Mouse (Mus musculus) activated CD4-positive, CD25-positive, alpha-beta regulatory T cell, adult 4 months (primary cell): ENCODE data around the gene Zfp846. TPM values are rescaled to one million over a fixed set of nuclear protein-coding genes. Genes with fewer than 3 reads are reported as not detected.
"Not testable (repeated sequence)": the region's sequence is repeated elsewhere in the genome, so short reads cannot be mapped to it uniquely, and the experiment has no call there.

Experiments
- ATAC-seq: one replicate; pipeline ENCODE4 v1.8.0; 2017
- polyA plus RNA-seq, 2 experiments: library from polyadenylated mRNA; unstranded; fragments of 100-300 nt; shearing (Covaris generic); gene quantifications; one replicate each; pipeline ENCODE4 v1.2.1; 2017

Zfp846 gene
- polyA plus RNA-seq, result 10 to 100 TPM in 1 of 2 experiments, 1 to 10 TPM in 1; 9.0 to 16.1 TPM

DNA sequence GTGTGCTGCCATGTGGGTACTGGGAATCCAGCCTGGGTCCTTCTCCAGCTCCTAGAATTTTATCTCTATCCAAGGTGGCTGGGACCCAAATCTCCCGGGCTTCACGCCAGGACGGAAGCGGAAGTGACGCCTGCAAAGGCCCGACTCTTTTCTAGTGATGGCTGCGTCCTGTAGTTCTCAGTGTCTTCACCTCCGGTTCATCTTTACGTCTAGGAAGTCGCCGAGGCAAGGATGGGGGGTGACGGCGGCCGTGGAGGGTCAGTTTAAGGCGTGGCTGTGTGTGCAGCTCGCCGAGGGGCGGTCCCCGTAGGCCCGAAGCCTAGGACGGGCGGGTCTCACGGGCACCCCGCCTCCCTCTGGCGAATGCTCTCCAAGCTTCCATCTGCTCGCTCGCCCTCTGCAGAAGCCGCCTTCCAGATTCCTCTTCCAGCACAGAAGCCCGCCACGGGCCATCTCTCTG lies at the start of gene Zfp846:
TSS of gene Zfp846 (plus strand) at position 117 of the 460 bp plus-strand sequence.
- peak; percentile 98 for ATAC-seq

GRCm38 (mm10) chr9:20534326-20534926 lies 46.7 kb upstream of the Zfp846 start:
- ATAC-seq, result no peak

DNA sequence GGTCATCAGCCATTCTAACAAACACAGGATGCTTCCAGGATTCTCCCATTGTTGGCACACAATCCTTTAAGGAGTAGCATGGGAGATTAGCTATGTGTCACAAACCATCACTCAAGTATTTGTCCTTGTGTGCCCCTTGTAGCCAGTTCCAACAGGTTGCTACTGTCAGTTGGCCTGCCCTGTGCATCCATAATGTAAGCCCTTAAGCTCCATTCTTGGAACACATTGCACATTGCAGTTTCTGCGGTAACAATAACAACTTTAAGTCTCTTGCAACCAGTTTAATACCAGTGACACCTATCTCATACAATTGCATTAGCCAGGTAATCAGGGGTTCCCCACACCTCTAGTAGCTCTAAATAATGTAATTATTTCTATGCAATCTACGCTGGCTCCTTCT lies 44.5 kb upstream of the Zfp846 start:
- ATAC-seq, result no peak

GRCm38 (mm10) chr9:20543496-20543895 lies 37.6 kb upstream of the Zfp846 start:
- no peak for ATAC-seq

GRCm38 (mm10) chr9:20544070-20544821 lies 36.8 kb upstream of the Zfp846 start:
- ATAC-seq, result peak; percentile 73

DNA sequence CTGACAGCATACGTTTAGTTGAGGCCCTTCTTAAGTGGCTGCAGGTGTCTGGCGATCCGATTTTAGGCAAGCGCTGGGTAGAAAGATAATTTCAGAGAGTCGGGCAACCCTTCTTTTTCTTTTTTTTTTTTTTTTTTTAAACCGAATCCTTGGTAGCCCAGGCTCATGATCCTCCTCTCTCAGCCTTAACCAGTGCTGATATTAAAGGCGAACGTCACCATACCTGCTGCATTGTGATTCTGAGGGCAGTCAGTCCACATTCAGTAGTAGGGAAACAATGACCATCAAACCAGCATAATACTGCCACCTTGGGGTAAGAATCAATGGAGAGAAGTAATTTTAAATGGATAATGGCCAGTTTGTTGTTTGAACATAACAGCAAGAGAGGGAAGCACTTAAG lies 35.9 kb upstream of the Zfp846 start:
- no peak for ATAC-seq

- ATAC-seq, result no peak
These were observed 29.3 kb upstream of the Zfp846 start for GRCm38 (mm10) chr9:20551781-20552275.

GRCm38 (mm10) chr9:20552698-20553097 lies 28.4 kb upstream of the Zfp846 start:
- no peak for ATAC-seq

GRCm38 (mm10) chr9:20562177-20562576 lies 18.9 kb upstream of the Zfp846 start:
- ATAC-seq, result no peak

GRCm38 (mm10) chr9:20565326-20566030 lies 15.6 kb upstream of the Zfp846 start:
- ATAC-seq, result not testable (repeated sequence)

- ATAC-seq, result no peak
These were observed 10.0 kb upstream of the Zfp846 start for GRCm38 (mm10) chr9:20571060-20571459.

- no peak for ATAC-seq
These were observed 4.5 kb upstream of the Zfp846 start for GRCm38 (mm10) chr9:20576591-20576990.

DNA sequence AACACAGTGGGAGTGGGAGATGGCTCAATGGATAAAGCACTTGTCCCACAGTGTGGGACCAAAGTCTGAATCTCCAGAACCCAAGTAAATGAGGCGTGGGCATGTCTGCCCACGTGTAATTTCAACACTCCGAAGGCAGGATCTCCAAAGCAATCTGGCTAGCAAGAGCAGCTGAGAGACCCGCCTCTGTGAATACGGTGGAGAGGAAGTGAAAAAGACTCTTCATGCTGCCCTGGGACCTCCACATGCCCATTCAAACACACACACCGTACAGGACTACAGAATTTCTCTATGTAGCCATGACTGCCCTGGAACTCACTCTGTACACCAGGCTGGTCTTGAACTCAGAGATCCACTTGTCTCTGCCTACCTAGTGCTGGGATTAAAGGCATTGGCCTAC lies 20.2 kb downstream of the Zfp846 start:
- ATAC-seq, result no peak

DNA sequence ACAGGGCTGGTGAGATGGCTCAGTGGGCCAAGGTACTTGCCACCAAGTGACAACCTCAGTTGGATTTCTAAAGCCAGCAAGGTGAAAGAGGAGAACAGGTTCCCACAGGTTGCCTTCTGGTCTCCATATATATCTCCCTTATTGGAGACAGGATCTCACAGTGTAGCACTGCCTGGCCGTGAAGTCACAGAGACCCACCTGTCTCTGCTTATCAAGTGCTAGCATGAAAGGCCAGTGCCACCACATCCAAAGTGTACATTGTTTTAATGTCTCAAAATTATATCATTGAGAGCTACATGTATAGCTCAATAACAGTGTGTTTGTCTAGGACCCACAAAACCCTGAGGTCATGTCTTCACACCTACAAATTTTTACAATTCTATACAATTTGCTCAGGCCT lies 25.2 kb downstream of the Zfp846 start:
- ATAC-seq, result no peak

DNA sequence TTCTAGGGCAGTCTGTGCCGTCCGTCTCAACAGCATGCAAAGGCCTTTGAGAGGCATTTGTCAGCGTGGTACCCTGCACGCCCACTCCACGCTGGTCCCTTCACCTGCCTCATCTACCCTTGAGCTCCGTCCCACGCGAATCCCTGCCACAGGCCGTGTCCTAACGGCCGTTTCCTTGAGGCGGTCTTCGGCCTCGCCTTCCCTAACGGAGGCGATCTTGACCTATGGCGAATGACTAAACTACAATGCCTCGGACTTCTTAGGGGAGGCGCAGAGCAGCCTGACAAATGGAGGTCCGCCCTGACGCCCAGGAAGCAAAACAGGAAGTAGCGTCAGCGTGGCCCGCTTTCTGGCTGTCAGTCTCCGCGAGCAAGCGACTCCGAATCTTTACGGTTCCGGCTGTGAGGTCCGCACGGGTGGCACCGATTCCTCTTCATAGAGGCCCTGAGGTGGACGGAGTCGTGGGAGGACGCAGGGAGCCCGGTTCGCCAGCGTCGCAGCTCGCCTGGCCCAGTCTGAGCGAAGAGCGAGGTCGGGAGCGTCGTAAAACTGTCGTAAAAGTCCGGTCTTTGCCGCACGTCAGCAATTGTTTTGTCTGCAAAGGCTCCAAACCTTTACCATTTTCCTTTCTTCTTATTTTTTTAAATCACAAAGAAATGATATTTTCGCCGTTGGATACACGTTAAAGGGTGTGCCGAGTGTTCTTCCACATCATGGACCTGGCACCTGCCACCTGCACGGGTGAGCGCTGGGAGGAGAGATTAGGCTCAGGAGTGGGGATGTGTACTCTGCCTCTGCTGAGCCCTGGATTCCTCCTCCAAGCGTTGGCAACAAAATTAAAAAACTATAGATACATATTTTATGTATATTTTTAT lies 26.2 kb downstream of the Zfp846 start:
- peak; percentile 89 for ATAC-seq

DNA sequence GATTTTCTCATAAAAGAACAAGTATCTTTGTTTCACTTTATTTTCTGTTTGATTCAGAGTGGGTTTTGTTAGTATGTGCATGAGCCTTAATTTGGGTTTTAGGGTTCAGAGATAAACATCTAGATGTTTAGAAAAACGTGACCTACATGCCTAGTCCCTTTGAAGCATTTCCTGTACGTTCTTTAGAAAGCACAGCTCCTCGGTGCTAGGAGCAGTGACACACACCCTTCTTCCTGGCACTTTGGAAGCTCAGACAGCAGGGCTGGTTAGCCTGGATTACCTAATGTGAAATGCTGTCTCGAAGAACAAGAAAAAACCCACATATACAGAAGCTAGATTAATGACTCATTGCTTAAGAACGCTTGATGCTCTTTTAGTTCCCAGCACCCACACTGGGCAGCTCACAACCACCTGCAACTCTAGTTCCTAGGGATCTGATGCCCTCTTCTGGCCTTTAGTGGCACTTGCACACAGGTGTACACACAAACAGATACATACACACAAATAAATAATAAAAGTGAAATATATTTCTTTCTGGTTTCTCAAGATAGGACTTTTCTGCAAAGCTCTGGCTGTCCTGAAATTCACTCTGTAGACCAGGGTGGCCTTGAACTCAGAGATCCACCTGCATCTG lies 28.9 kb downstream of the Zfp846 start:
- ATAC-seq, result no peak

DNA sequence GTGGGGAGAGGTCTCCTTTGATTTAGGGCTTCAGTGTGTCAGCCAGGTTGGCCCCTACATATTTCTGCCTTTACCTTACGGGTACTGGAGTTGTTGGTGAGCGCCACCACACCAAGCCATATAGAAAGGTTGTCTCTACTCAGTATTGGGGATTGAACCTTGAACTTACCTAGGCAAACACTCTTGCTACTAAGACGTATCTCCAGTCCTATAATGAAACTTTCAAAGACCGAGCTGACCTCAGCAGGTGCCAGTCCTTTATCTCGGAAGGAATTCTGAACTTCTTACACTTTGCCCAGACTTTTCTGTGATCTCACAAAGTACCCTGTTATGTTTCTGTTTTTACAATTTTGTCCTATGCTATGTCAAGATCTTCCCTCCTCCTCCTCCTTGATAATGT lies 30.9 kb downstream of the Zfp846 start:
- ATAC-seq, result no peak

DNA sequence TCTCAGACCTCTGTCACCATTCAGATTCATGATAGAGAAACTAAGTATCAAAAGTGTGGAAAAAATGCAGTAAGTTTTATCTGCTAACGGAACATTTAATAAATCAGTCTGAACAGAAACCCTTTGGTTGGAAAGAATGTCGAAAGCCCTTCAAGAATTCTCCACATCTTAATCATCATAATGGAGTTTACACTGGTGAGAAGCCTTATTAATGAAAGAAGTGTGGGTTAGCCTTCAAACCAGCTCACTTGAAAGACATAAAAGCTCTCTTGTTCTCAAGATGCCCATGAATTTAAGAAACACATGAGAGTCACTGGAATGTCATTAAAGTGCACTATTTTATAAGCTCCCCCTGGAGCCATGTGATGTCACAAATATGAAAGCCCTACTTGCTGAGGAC lies 35.6 kb downstream of the Zfp846 start:
- ATAC-seq, result no peak

GRCm38 (mm10) chr9:20631332-20631731 lies 50.2 kb downstream of the Zfp846 start:
- ATAC-seq, result no peak

DNA sequence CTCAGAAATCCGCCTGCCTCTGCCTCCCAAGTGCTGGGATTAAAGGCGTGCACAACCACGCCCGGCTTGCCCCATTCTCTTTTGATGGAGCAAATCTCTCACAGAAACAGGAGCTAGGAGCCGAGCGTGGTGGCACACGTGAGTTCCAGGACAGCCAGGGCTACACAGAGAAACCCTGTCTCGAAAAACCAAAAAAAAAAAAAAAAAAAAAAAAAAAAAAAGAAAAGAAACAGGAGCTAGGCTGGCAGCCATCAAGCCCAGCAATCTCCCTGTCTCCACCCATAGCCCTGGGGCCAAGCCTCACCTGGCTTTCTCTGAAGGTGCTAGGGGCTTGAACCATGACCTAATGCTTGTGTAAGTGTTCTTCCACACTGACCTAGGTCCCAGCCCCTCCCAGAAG lies 54.6 kb downstream of the Zfp846 start:
- ATAC-seq, result not testable (repeated sequence)

- no peak for ATAC-seq
These were observed 55.2 kb downstream of the Zfp846 start for GRCm38 (mm10) chr9:20636256-20636655.

DNA sequence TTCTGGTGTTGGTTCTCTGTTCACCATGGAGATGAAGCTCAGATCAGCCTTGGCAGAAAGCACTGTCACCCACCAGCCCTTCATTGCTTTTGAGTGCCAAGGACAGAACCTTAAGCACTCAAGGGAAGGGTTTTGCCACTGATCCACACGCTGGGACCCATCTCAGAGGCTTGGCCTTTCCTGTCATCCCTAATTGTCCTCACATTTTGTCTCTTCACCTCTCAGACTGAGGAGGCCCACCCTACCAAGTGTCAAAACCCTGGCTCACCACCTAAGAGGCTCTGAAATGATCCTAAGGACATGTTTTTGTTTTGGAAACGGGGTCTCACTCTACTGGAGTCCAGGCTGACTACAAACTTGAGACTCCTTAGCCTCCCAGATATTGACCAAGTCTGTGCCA lies 55.7 kb downstream of the Zfp846 start:
- no peak for ATAC-seq
